Mouse (Mus musculus) G1E (cell line): ENCODE data around the gene Ncor2. TPM values are rescaled to one million over a fixed set of nuclear protein-coding genes. Genes with fewer than 3 reads are reported as not detected.

ENCODE experiments used
- ATAC-seq: 2 replicates; pipeline ENCODE4 v1.8.0; 2016; ENCODE audit warnings: mild to moderate bottlenecking; ENCODE audit not compliant: insufficient number of reproducible peaks, poor library complexity, low FRiP score, severe bottlenecking; ENCODE audit errors: extremely low read depth
- DNase-seq: peaks from one replicate; pipeline ENCODE4 v3.0.0; 2012; ENCODE audit warnings: low spot score
- H3K27me3 ChIP-seq: 2 replicates; pipeline ENCODE4 v1.6.1; 2012; ENCODE audit warnings: mild to moderate bottlenecking, low read length, inconsistent platforms; ENCODE audit not compliant: insufficient read depth
- H3K36me3 ChIP-seq: replicated peaks from 2 replicates; pipeline ENCODE3; 2012; ENCODE audit warnings: mild to moderate bottlenecking, inconsistent platforms
- H3K4me1 ChIP-seq: 2 replicates; pipeline ENCODE4 v1.6.1; 2012; ENCODE audit warnings: low read depth, low read length, inconsistent platforms, mixed read lengths; ENCODE audit not compliant: insufficient read depth
- H3K4me3 ChIP-seq: 2 replicates; pipeline ENCODE4 v1.5.1; 2012; ENCODE audit warnings: low read depth, mild to moderate bottlenecking, inconsistent platforms, low read length, moderate library complexity, mixed read lengths
- H3K9me3 ChIP-seq: replicated peaks from 2 replicates; pipeline ENCODE4 v1.6.1; 2012; ENCODE audit warnings: inconsistent platforms
- CTCF ChIP-seq: IDR thresholded peaks from 2 replicates; pipeline ENCODE4 v1.5.1; 2012; ENCODE audit warnings: low read depth, low read length, inconsistent platforms, mixed read lengths
- GATA1 ChIP-seq: IDR thresholded peaks from 2 replicates; pipeline ENCODE4 v1.6.1; 2012; ENCODE audit warnings: borderline replicate concordance, low read length, inconsistent platforms, mixed read lengths
- GATA2 ChIP-seq: IDR thresholded peaks from 2 replicates; pipeline ENCODE4 v1.6.1; 2012; ENCODE audit warnings: low read depth, low read length, inconsistent platforms, borderline replicate concordance
- POLR2AphosphoS5 ChIP-seq: IDR thresholded peaks from 2 replicates; pipeline ENCODE4 v1.6.1; 2012; ENCODE audit warnings: low read depth, low read length, inconsistent platforms; ENCODE audit not compliant: insufficient replicate concordance
- TAL1 ChIP-seq: conservative IDR thresholded peaks from 2 replicates; pipeline ENCODE4 v1.6.1; 2012; ENCODE audit warnings: low read depth, low read length, inconsistent platforms, mixed read lengths
- polyA plus RNA-seq: library from polyadenylated mRNA; stranded (reverse); fragments of >175 nt; gene quantifications from 2 replicates; pipeline ENCODE4 v1.2.3, GENCODE M21; 2012
- total RNA-seq, 2 experiments: library from RNA; stranded (forward) in 1 of 2; stranded (reverse) in 1 of 2; fragments of 200-1000 nt in 1 of 2; fragments of >200 nt in 1 of 2; fragmentation: Nextera tagmentation in 1 of 2; gene quantifications; 2 replicates each; pipeline ENCODE4 v1.2.3; 2014 to 2017

Gene Ncor2
- total and polyA plus RNA-seq, 3 experiments = 0.09 TPM; not detected in 2

- H3K9me3 ChIP-seq = peaks cover 94% of the 10 kb centered on the region
- no peak overlapping the region for H3K4me3 ChIP-seq
- no peak for TF ChIP-seq TAL1
- no peak for TF ChIP-seq POLR2AphosphoS5
- no peak for TF ChIP-seq GATA2
- no peak for TF ChIP-seq CTCF
- no peak for TF ChIP-seq GATA1
- no peaks in the 10 kb centered on the region for H3K27me3 ChIP-seq
- DNase-seq = no peak
- H3K4me1 ChIP-seq = no peaks in the 10 kb centered on the region
- ATAC-seq = no peak
- no peaks in the 10 kb centered on the region for H3K36me3 ChIP-seq
Measured at GRCm38 (mm10) chr5:125107011-125107651, 71.9 kb downstream of the Ncor2 start.

- no peak for ATAC-seq
- Histone ChIP-seq H3K27me3 (no peaks in the 10 kb centered on the region), H3K4me3 (peak overlapping the region; percentile 42; the same call in 1 of the 2 replicates), H3K4me1 (no peaks in the 10 kb centered on the region), H3K36me3 (no peaks in the 10 kb centered on the region), H3K9me3 (peaks cover 94% of the 10 kb centered on the region)
- no peak for DNase-seq
- TF ChIP-seq GATA1 = no peak
- TF ChIP-seq CTCF = no peak
- TF ChIP-seq GATA2 = no peak
- no peak for TF ChIP-seq POLR2AphosphoS5
- TF ChIP-seq TAL1 = no peak
Measured at GRCm38 (mm10) chr5:125106191-125106590, 72.8 kb downstream of the Ncor2 start.

GRCm38 (mm10) chr5:125104841-125105240, 74.2 kb downstream of the Ncor2 start:
- DNase-seq = no peak
- no peak overlapping the region for H3K4me3 ChIP-seq
- H3K4me1 ChIP-seq = no peaks in the 10 kb centered on the region
- ATAC-seq = no peak
- H3K36me3 ChIP-seq = no peaks in the 10 kb centered on the region
- no peak for TF ChIP-seq GATA2
- no peak for TF ChIP-seq GATA1
- no peak for TF ChIP-seq TAL1
- TF ChIP-seq POLR2AphosphoS5 = no peak
- no peak for TF ChIP-seq CTCF
- peaks cover 91% of the 10 kb centered on the region for H3K9me3 ChIP-seq
- H3K27me3 ChIP-seq = no peaks in the 10 kb centered on the region

- DNase-seq (no peak), ATAC-seq (no peak)
- TF ChIP-seq POLR2AphosphoS5 = no peak
- TF ChIP-seq TAL1 = no peak
- TF ChIP-seq GATA2 = no peak
- TF ChIP-seq CTCF = no peak
- 0 out of 2 replicates have a peak overlapping the region, but pooled peaks have one; percentile 27 for H3K4me3 ChIP-seq
- no peaks in the 10 kb centered on the region for H3K36me3 ChIP-seq
- peaks cover 97% of the 10 kb centered on the region for H3K9me3 ChIP-seq
- no peaks in the 10 kb centered on the region for H3K4me1 ChIP-seq
- H3K27me3 ChIP-seq = no peaks in the 10 kb centered on the region
Measured at GRCm38 (mm10) chr5:125103396-125103795, 75.6 kb downstream of the Ncor2 start.

GRCm38 (mm10) chr5:125102907-125103306, 76.1 kb downstream of the Ncor2 start:
- no peak overlapping the region for H3K4me3 ChIP-seq
- H3K9me3 ChIP-seq = peaks cover 97% of the 10 kb centered on the region
- no peaks in the 10 kb centered on the region for H3K27me3 ChIP-seq
- no peak for TF ChIP-seq POLR2AphosphoS5
- TF ChIP-seq GATA2 = no peak
- H3K36me3 ChIP-seq = no peaks in the 10 kb centered on the region
- ATAC-seq = no peak
- DNase-seq = no peak
- H3K4me1 ChIP-seq = no peaks in the 10 kb centered on the region

GRCm38 (mm10) chr5:125102352-125102751, 76.7 kb downstream of the Ncor2 start:
- H3K4me1 ChIP-seq = no peaks in the 10 kb centered on the region
- H3K36me3 ChIP-seq = no peaks in the 10 kb centered on the region
- H3K4me3 ChIP-seq = 0 out of 2 replicates have a peak overlapping the region, but pooled peaks have one; percentile 0
- H3K27me3 ChIP-seq = no peaks in the 10 kb centered on the region
- TF ChIP-seq CTCF = no peak
- no peak for TF ChIP-seq GATA2
- no peak for TF ChIP-seq GATA1
- no peak for TF ChIP-seq TAL1
- TF ChIP-seq POLR2AphosphoS5 = no peak
- ATAC-seq (no peak), DNase-seq (no peak)
- H3K9me3 ChIP-seq = peaks cover 97% of the 10 kb centered on the region
